Mouse (Mus musculus) neural tube, embryonic 13.5 days (tissue): ENCODE results near the gene Mecom. TPM values are rescaled to one million over a fixed set of nuclear protein-coding genes. Genes with fewer than 3 reads are reported as not detected.

Experiments
- ATAC-seq: fragments of 200-750 bp; cut with Nextera tagmentation; 2 replicates; pipeline ENCODE4 v1.8.0; 2017; ENCODE audit warnings: low read depth, mild to moderate bottlenecking, moderate TSS enrichment, moderate library complexity
- H3K27ac ChIP-seq: fragments of 300-500 bp; sonication (generic); replicated peaks from 2 replicates; pipeline ENCODE4 v1.5.1; 2015; ENCODE audit warnings: moderate library complexity, mild to moderate bottlenecking, inconsistent platforms
- H3K27me3 ChIP-seq: fragments of 300-500 bp; sonication (generic); 2 replicates; pipeline ENCODE4 v1.6.1; 2015; ENCODE audit warnings: mild to moderate bottlenecking, inconsistent platforms
- H3K36me3 ChIP-seq: fragments of 300-500 bp; sonication (generic); 2 replicates; pipeline ENCODE4 v1.6.1; 2015; ENCODE audit warnings: mild to moderate bottlenecking, inconsistent platforms
- H3K4me1 ChIP-seq: fragments of 300-500 bp; sonication (generic); replicated peaks from 2 replicates; pipeline ENCODE4 v1.6.1; 2015; ENCODE audit warnings: inconsistent platforms
- H3K4me2 ChIP-seq: fragments of 300-500 bp; sonication (generic); 2 replicates; pipeline ENCODE4 v1.6.1; 2015; ENCODE audit warnings: inconsistent platforms, mild to moderate bottlenecking, moderate library complexity
- H3K4me3 ChIP-seq: fragments of 300-500 bp; sonication (generic); 2 replicates; pipeline ENCODE4 v1.5.1; 2015; ENCODE audit warnings: mild to moderate bottlenecking, inconsistent platforms
- H3K9ac ChIP-seq: fragments of 300-500 bp; sonication (generic); 2 replicates; pipeline ENCODE4 v1.6.1; 2015; ENCODE audit warnings: moderate library complexity, mild to moderate bottlenecking, inconsistent platforms
- H3K9me3 ChIP-seq: fragments of 300-500 bp; sonication (generic); 2 replicates; pipeline ENCODE4 v1.6.1; 2016; ENCODE audit warnings: inconsistent platforms
- WGBS: fragments of 180-500 bp; shearing (Covaris S2); methylation state at CpG from one replicate; pipeline ENCODE4 v1.1.7; 2015; 5-methylcytosine and 5-hydroxymethylcytosine counted together
- polyA plus RNA-seq: library from polyadenylated mRNA; unstranded; fragments of >200 nt; fragmentation: Nextera tagmentation; extraction: Ambion mirVana; gene quantifications from 2 replicates; pipeline ENCODE4 v1.2.1, GENCODE M21; 2015

Mecom gene
- polyA plus RNA-seq, 1 experiment from 2014 or later: 8.9 TPM

GRCm38 (mm10) chr3:30107945-30108670 lies 439.7 kb downstream of the Mecom start:
- no peak overlapping the region for H3K4me2 ChIP-seq
- no peaks in the 10 kb centered on the region for H3K27me3 ChIP-seq
- H3K36me3 ChIP-seq: no peaks in the 10 kb centered on the region
- WGBS: 72% methylated on average over 9 of the region's 9 CpGs
- H3K4me3 ChIP-seq: no peak overlapping the region
- no peak for ATAC-seq
- H3K4me1 ChIP-seq: peaks cover under 1% of the 10 kb centered on the region; the same call in 1 of the 2 replicates
- no peaks in the 10 kb centered on the region for H3K9me3 ChIP-seq
- H3K9ac ChIP-seq: no peak overlapping the region
- no peak overlapping the region for H3K27ac ChIP-seq

- H3K4me3 ChIP-seq: no peak overlapping the region
- H3K27me3 ChIP-seq: no peaks in the 10 kb centered on the region
- no peaks in the 10 kb centered on the region for H3K9me3 ChIP-seq
- no peak for ATAC-seq
- H3K4me1 ChIP-seq: no peaks in the 10 kb centered on the region
- WGBS: 81% methylated on average over 18 of the region's 18 CpGs
- H3K36me3 ChIP-seq: no peaks in the 10 kb centered on the region
- no peak overlapping the region for H3K4me2 ChIP-seq
- no peak overlapping the region for H3K9ac ChIP-seq
- H3K27ac ChIP-seq: no peak overlapping the region
Measured at GRCm38 (mm10) chr3:30106481-30106880, 441.3 kb downstream of the Mecom start.

GRCm38 (mm10) chr3:30105859-30106258 lies 441.9 kb downstream of the Mecom start:
- Histone ChIP-seq H3K9me3 (no peaks in the 10 kb centered on the region), H3K36me3 (no peaks in the 10 kb centered on the region), H3K27me3 (no peaks in the 10 kb centered on the region), H3K4me1 (no peaks in the 10 kb centered on the region), H3K4me2 (no peak overlapping the region), H3K27ac (no peak overlapping the region), H3K9ac (no peak overlapping the region), H3K4me3 (no peak overlapping the region)
- ATAC-seq: no peak
- 66% methylated on average over 1 of the region's 1 CpGs for WGBS

GRCm38 (mm10) chr3:30105194-30105823 lies 442.5 kb downstream of the Mecom start:
- Histone ChIP-seq H3K4me1 (no peaks in the 10 kb centered on the region), H3K4me3 (no peak overlapping the region), H3K27me3 (no peaks in the 10 kb centered on the region), H3K4me2 (no peak overlapping the region), H3K9ac (no peak overlapping the region), H3K9me3 (no peaks in the 10 kb centered on the region), H3K36me3 (no peaks in the 10 kb centered on the region), H3K27ac (no peak overlapping the region)
- no peak for ATAC-seq
- 66% methylated on average over 15 of the region's 15 CpGs for WGBS

- WGBS: 59% methylated on average over 4 of the region's 4 CpGs
- ATAC-seq: no peak
Measured at GRCm38 (mm10) chr3:30104515-30105098, 443.2 kb downstream of the Mecom start.

GRCm38 (mm10) chr3:30101146-30101545 lies 446.7 kb downstream of the Mecom start:
- Histone ChIP-seq H3K4me2 (no peak overlapping the region), H3K9ac (no peak overlapping the region), H3K4me1 (no peaks in the 10 kb centered on the region), H3K9me3 (no peaks in the 10 kb centered on the region), H3K36me3 (no peaks in the 10 kb centered on the region), H3K4me3 (no peak overlapping the region), H3K27me3 (no peaks in the 10 kb centered on the region), H3K27ac (no peak overlapping the region)
- 81% methylated on average over 4 of the region's 4 CpGs for WGBS
- ATAC-seq: no peak

More at GRCm38 (mm10) chr3:30104515-30105098, 443.2 kb downstream of the Mecom start:
- no peak overlapping the region for H3K27ac ChIP-seq
- no peaks in the 10 kb centered on the region for H3K4me1 ChIP-seq
- H3K36me3 ChIP-seq: no peaks in the 10 kb centered on the region
- no peak overlapping the region for H3K4me2 ChIP-seq
- H3K9ac ChIP-seq: no peak overlapping the region
- H3K4me3 ChIP-seq: no peak overlapping the region
- H3K27me3 ChIP-seq: no peaks in the 10 kb centered on the region
- H3K9me3 ChIP-seq: no peaks in the 10 kb centered on the region

GRCm38 (mm10) chr3:30097713-30098112 lies 450.1 kb downstream of the Mecom start:
- no peak overlapping the region for H3K27ac ChIP-seq
- no peaks in the 10 kb centered on the region for H3K9me3 ChIP-seq
- no peaks in the 10 kb centered on the region for H3K4me1 ChIP-seq
- no peaks in the 10 kb centered on the region for H3K27me3 ChIP-seq
- H3K4me3 ChIP-seq: no peak overlapping the region
- H3K9ac ChIP-seq: no peak overlapping the region
- no peak for ATAC-seq
- WGBS: 77% methylated on average over 3 of the region's 3 CpGs
- no peak overlapping the region for H3K4me2 ChIP-seq
- no peaks in the 10 kb centered on the region for H3K36me3 ChIP-seq

- Histone ChIP-seq H3K36me3 (no peaks in the 10 kb centered on the region), H3K4me3 (no peak overlapping the region), H3K4me1 (no peaks in the 10 kb centered on the region), H3K27me3 (no peaks in the 10 kb centered on the region), H3K9me3 (no peaks in the 10 kb centered on the region), H3K9ac (no peak overlapping the region), H3K27ac (no peak overlapping the region), H3K4me2 (no peak overlapping the region)
- no peak for ATAC-seq
- WGBS: 77% methylated on average over 4 of the region's 4 CpGs
Measured at GRCm38 (mm10) chr3:30097129-30097528, 450.7 kb downstream of the Mecom start.

GRCm38 (mm10) chr3:30093005-30093404 lies 454.8 kb downstream of the Mecom start:
- no peaks in the 10 kb centered on the region for H3K27me3 ChIP-seq
- H3K4me3 ChIP-seq: no peak overlapping the region
- no peaks in the 10 kb centered on the region for H3K9me3 ChIP-seq
- WGBS: 77% methylated on average over 1 of the region's 1 CpGs
- H3K36me3 ChIP-seq: no peaks in the 10 kb centered on the region
- H3K4me2 ChIP-seq: no peak overlapping the region
- no peak overlapping the region for H3K9ac ChIP-seq
- no peaks in the 10 kb centered on the region for H3K4me1 ChIP-seq
- ATAC-seq: no peak
- H3K27ac ChIP-seq: no peak overlapping the region

GRCm38 (mm10) chr3:30092481-30092880 lies 455.3 kb downstream of the Mecom start:
- 68% methylated on average over 7 of the region's 7 CpGs for WGBS
- Histone ChIP-seq H3K4me1 (no peaks in the 10 kb centered on the region), H3K27ac (no peak overlapping the region), H3K4me3 (no peak overlapping the region), H3K27me3 (no peaks in the 10 kb centered on the region), H3K9ac (no peak overlapping the region), H3K4me2 (no peak overlapping the region), H3K36me3 (no peaks in the 10 kb centered on the region), H3K9me3 (no peaks in the 10 kb centered on the region)
- ATAC-seq: no peak

GRCm38 (mm10) chr3:30091860-30092259 lies 455.9 kb downstream of the Mecom start:
- Histone ChIP-seq H3K36me3 (no peaks in the 10 kb centered on the region), H3K9me3 (no peaks in the 10 kb centered on the region), H3K27ac (no peak overlapping the region), H3K4me2 (no peak overlapping the region), H3K4me1 (no peaks in the 10 kb centered on the region), H3K27me3 (no peaks in the 10 kb centered on the region), H3K9ac (no peak overlapping the region), H3K4me3 (no peak overlapping the region)
- WGBS: 81% methylated on average over 3 of the region's 3 CpGs
- ATAC-seq: no peak

- H3K4me2 ChIP-seq: no peak overlapping the region
- H3K9me3 ChIP-seq: no peaks in the 10 kb centered on the region
- H3K4me1 ChIP-seq: no peaks in the 10 kb centered on the region
- no peak overlapping the region for H3K4me3 ChIP-seq
- no peaks in the 10 kb centered on the region for H3K36me3 ChIP-seq
- no peak overlapping the region for H3K27ac ChIP-seq
- WGBS: 93% methylated on average over 1 of the region's 1 CpGs
- no peak overlapping the region for H3K9ac ChIP-seq
- ATAC-seq: no peak
- H3K27me3 ChIP-seq: no peaks in the 10 kb centered on the region
Measured at GRCm38 (mm10) chr3:30091401-30091800, 456.4 kb downstream of the Mecom start.
